ENCODE assay signal across 8 mouse cellular contexts in the genomic region with DNA sequence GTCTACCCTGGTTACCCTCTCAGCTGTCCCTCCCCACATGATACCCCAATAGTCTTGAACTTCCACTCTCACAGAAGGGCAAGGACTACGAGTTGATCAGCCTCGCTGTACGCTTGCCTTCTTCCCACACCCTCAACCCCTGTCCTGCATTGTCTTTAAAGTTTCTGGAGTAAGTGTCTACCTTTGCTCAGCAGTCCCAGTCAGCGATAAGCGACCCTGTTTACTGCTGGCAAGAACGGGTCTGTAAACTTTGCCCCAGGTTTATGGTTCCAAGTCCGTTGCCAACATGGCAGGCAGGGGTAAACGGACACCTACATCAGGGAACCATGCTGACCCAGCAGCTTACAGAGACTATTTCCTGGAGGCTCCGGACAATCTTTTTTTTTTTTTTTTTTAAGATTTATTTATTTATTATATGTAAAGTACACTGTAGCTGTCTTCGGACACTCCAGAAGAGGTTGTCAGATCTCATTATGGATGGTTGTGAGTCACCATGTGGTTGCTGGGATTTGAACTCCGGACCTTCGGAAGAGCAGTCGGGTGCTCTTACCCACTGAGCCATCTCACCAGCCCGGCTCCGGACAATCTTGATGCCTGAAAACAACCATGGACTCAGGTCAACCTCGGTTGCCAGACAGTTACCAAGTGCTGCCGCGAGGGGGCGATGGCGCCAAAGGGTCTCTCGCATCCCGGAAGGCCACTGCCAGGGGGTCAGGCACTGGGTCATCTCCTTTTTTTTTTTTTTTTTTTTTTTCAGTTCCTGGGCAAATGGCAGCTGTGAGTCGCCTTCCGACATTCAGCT. TPM values are rescaled to one million over a fixed set of nuclear protein-coding genes. Genes with fewer than 3 reads are reported as not detected.
DNase-seq lines count a peak whose midpoint lies in the region; ATAC-seq and TF ChIP-seq lines count a peak whose summit lies in the region.

No protein-coding gene starts in this region.

- H3K79me2 ChIP-seq in liver, adult 2 months (ENCODE audit: control insufficient read depth, insufficient read depth, low read length): no peaks in the 10 kb centered on the region
- no peaks in the 10 kb centered on the region for H3K79me2 ChIP-seq in myocyte (ENCODE audit: control insufficient read depth, insufficient read depth)

- peak; percentile 94 for TF ChIP-seq CTCF in liver, adult 2 months (IDR thresholded peaks at IDR 0.05; ENCODE audit: low read depth, low read length)

- peak overlapping the region; percentile 46; the same call in 1 of the 2 replicates for H3K9ac ChIP-seq in embryonic facial prominence, embryonic 14.5 days (ENCODE audit: low read depth, low read length)
- no peak overlapping the region for H3K9ac ChIP-seq in heart, embryonic 12.5 days
- no peak overlapping the region for H3K9ac ChIP-seq in kidney, embryonic 15.5 days
- no peak overlapping the region for H3K9ac ChIP-seq in liver, adult 2 months (ENCODE audit: low read depth, low read length)

- H3K4me2 ChIP-seq in embryonic facial prominence, embryonic 14.5 days (ENCODE audit: low read depth, low read length): peak overlapping the region; percentile 49
- peak overlapping the region; percentile 46 for H3K4me2 ChIP-seq in heart, embryonic 12.5 days
- H3K4me2 ChIP-seq in kidney, embryonic 15.5 days: peak overlapping the region; percentile 47
- peak overlapping the region; percentile 33 for H3K4me2 ChIP-seq in myocyte (ENCODE audit: low read depth)

- no peak overlapping the region for H3ac ChIP-seq in myocyte (ENCODE audit: control insufficient read depth, insufficient read length)

- no peaks in the 10 kb centered on the region for H3K27me3 ChIP-seq in embryonic facial prominence, embryonic 14.5 days (replicated peaks; ENCODE audit: control insufficient read depth, insufficient read depth, low read length)
- no peaks in the 10 kb centered on the region for H3K27me3 ChIP-seq in heart, embryonic 12.5 days (replicated peaks)
- H3K27me3 ChIP-seq in kidney, embryonic 15.5 days: no peaks in the 10 kb centered on the region
- no peaks in the 10 kb centered on the region for H3K27me3 ChIP-seq in liver, adult 2 months (ENCODE audit: control insufficient read depth, insufficient read depth, low read length)
- H3K27me3 ChIP-seq in myocyte (ENCODE audit: control insufficient read depth, insufficient read depth, insufficient read length): no peaks in the 10 kb centered on the region

- no peaks in the 10 kb centered on the region for H3K4me1 ChIP-seq in embryonic facial prominence, embryonic 14.5 days (ENCODE audit: control insufficient read depth, insufficient read depth, low read length)
- H3K4me1 ChIP-seq in heart, embryonic 12.5 days (replicated peaks): no peaks in the 10 kb centered on the region
- H3K4me1 ChIP-seq in kidney, embryonic 15.5 days: peaks cover 26% of the 10 kb centered on the region
- 0 out of 2 replicates have a peak, but pooled peaks cover 3% of the 10 kb centered on the region for H3K4me1 ChIP-seq in liver, adult 2 months (ENCODE audit: control insufficient read depth, insufficient read depth, low read length)

- no peak overlapping the region for H3K27ac ChIP-seq in embryonic facial prominence, embryonic 14.5 days (replicated peaks; ENCODE audit: low read depth, low read length)
- no peak overlapping the region for H3K27ac ChIP-seq in heart, embryonic 12.5 days (ENCODE audit: poor library complexity, severe bottlenecking)
- H3K27ac ChIP-seq in kidney, embryonic 15.5 days: peak overlapping the region; percentile 66
- peak overlapping the region; percentile 13 for H3K27ac ChIP-seq in liver, adult 2 months (replicated peaks; ENCODE audit: insufficient read depth, low read depth, low read length)

- no peaks in the 10 kb centered on the region for H3K36me3 ChIP-seq in embryonic facial prominence, embryonic 14.5 days (ENCODE audit: control insufficient read depth, insufficient read depth, low read length)
- no peaks in the 10 kb centered on the region for H3K36me3 ChIP-seq in heart, embryonic 12.5 days
- H3K36me3 ChIP-seq in kidney, embryonic 15.5 days: no peaks in the 10 kb centered on the region
- H3K36me3 ChIP-seq in liver, adult 2 months (ENCODE audit: control insufficient read depth, insufficient read depth, low read length): no peaks in the 10 kb centered on the region
- no peaks in the 10 kb centered on the region for H3K36me3 ChIP-seq in myocyte (ENCODE audit: control insufficient read depth, insufficient read depth)

- WGBS in embryonic facial prominence, embryonic 14.5 days: 14% methylated on average over 24 of the region's 24 CpGs
- WGBS in heart, embryonic 12.5 days: 16% methylated on average over 24 of the region's 24 CpGs
- 11% methylated on average over 24 of the region's 24 CpGs for WGBS in kidney, embryonic 15.5 days
- WGBS in liver, adult 2 months: 5% methylated on average over 24 of the region's 24 CpGs

- peak overlapping the region; percentile 20; the same call in 1 of the 2 replicates for H3K4me3 ChIP-seq in embryonic facial prominence, embryonic 14.5 days (ENCODE audit: low read depth, low read length)
- H3K4me3 ChIP-seq in heart, embryonic 12.5 days: no peak overlapping the region
- peak overlapping the region; percentile 19 for H3K4me3 ChIP-seq in kidney, embryonic 15.5 days (replicated peaks)
- H3K4me3 ChIP-seq in liver, adult 2 months (ENCODE audit: insufficient read depth, low read depth, low read length): no peak overlapping the region
- no peak overlapping the region for H3K4me3 ChIP-seq in myocyte

- H3K9me3 ChIP-seq in embryonic facial prominence, embryonic 14.5 days (ENCODE audit: control insufficient read depth, low read length): no peaks in the 10 kb centered on the region
- no peaks in the 10 kb centered on the region for H3K9me3 ChIP-seq in heart, embryonic 12.5 days (replicated peaks)
- H3K9me3 ChIP-seq in kidney, embryonic 15.5 days (replicated peaks): no peaks in the 10 kb centered on the region

- no peak for TF ChIP-seq POLR2A in liver, adult 2 months (IDR thresholded peaks at IDR 0.05; ENCODE audit: extremely low read depth, insufficient read depth, low read length)
- no peak for TF ChIP-seq POLR2A in myocyte (IDR thresholded peaks at IDR 0.05; ENCODE audit: insufficient read length, low read depth)

- 0 out of 2 replicates have a peak, but pooled peaks have one; percentile 53 for ATAC-seq in embryonic facial prominence, embryonic 14.5 days (ENCODE audit: low read depth)
- 0 out of 2 replicates have a peak, but pooled peaks have one; percentile 37 for ATAC-seq in heart, embryonic 12.5 days (ENCODE audit: insufficient number of reproducible peaks, low FRiP score)
- peak; percentile 63 for ATAC-seq in kidney, embryonic 15.5 days (replicated peaks; ENCODE audit: low FRiP score)

- peak; percentile 70 for DNase-seq in A20 (ENCODE audit: low read depth, low spot score)
- DNase-seq in adrenal gland, postnatal 4 days (ENCODE audit: low spot score in 2 of 2): peak; percentile 82 to 86
- peak; percentile 68 for DNase-seq in embryonic facial prominence, embryonic 14.5 days (ENCODE audit: low spot score)
- DNase-seq in liver, adult 2 months (ENCODE audit: extremely low read depth, low read depth, low spot score): peak; percentile 86
- peak; percentile 39 to 54 for DNase-seq in spleen, postnatal 36 days (ENCODE audit: low spot score in 2 of 2)

TF ChIP-seq in myocyte, 11 proteins besides CTCF, POLR2A, EP300 and RAD21:
- TF ChIP-seq E2F4 (IDR thresholded peaks at IDR 0.05; ENCODE audit: insufficient read depth) (no peak), MAX (IDR thresholded peaks at IDR 0.05; ENCODE audit: low read depth) (no peak), TCF12 (IDR thresholded peaks at IDR 0.05; ENCODE audit: insufficient read depth, poor library complexity, severe bottlenecking) (no peak), POLR2AphosphoS2 (IDR thresholded peaks at IDR 0.05; ENCODE audit: insufficient read length, low read depth) (no peak), SRF (IDR thresholded peaks at IDR 0.05; ENCODE audit: control insufficient read depth, insufficient read length, low read depth) (no peak), MYOG (IDR thresholded peaks at IDR 0.05; ENCODE audit: control insufficient read depth in 1 of 3, insufficient read depth in 1 of 3, insufficient read length in 2 of 3, low read depth in 2 of 3) (no peak), TCF3 (IDR thresholded peaks at IDR 0.05; ENCODE audit: insufficient read length, low read depth) (no peak), MYOD1 (IDR thresholded peaks at IDR 0.05; ENCODE audit: control insufficient read depth in 1 of 3, insufficient read length in 2 of 3, low read depth in 2 of 3) (no peak), CEBPB (IDR thresholded peaks at IDR 0.05; ENCODE audit: insufficient read depth, poor library complexity, severe bottlenecking) (no peak), USF1 (IDR thresholded peaks at IDR 0.05; ENCODE audit: low read depth) (no peak), REST (IDR thresholded peaks at IDR 0.05; ENCODE audit: insufficient read depth, insufficient read length) (no peak)

RNA-seq across cellular contexts. Expression of gene Fam160b1, which starts 43.4 kb away (rescaled TPM):
- 10 to 100 TPM; 28.6 to 30.0 TPM for total RNA-seq in adrenal gland, postnatal 4 days (2021)
- polyA plus RNA-seq in embryonic facial prominence, embryonic 14.5 days (2014; fragmentation: Nextera tagmentation; extraction: Ambion mirVana): 18.4 and 20.0 TPM in 2 replicates
- polyA plus RNA-seq in heart, embryonic 12.5 days (2016; fragmentation: Nextera tagmentation; extraction: Ambion mirVana): 15.4 TPM in 2 replicates
- 12.6 and 14.1 TPM in 2 replicates for polyA plus RNA-seq in kidney, embryonic 15.5 days (2015; fragmentation: Nextera tagmentation; extraction: Ambion mirVana)
- 18.4 and 21.7 TPM in 2 replicates for total RNA-seq in liver, adult 2 months (2014; rRNA removed)
- 10.6 and 10.9 TPM in 2 replicates for polyA plus RNA-seq in liver, adult 2 months (2012; rRNA removed)
- polyA plus RNA-seq in myocyte (2012; fragmentation: generic; extraction: Trizol): 7.1 TPM

RNA-seq across cellular contexts. Expression of gene Trub1, which starts 48.8 kb away (rescaled TPM):
- total RNA-seq in adrenal gland, postnatal 4 days (2021): 10 to 100 TPM; 26.1 to 27.5 TPM
- polyA plus RNA-seq in embryonic facial prominence, embryonic 14.5 days (2014; fragmentation: Nextera tagmentation; extraction: Ambion mirVana): 19.8 and 22.6 TPM in 2 replicates
- polyA plus RNA-seq in heart, embryonic 12.5 days (2016; fragmentation: Nextera tagmentation; extraction: Ambion mirVana): 11.2 and 12.4 TPM in 2 replicates
- polyA plus RNA-seq in kidney, embryonic 15.5 days (2015; fragmentation: Nextera tagmentation; extraction: Ambion mirVana): 28.2 and 30.6 TPM in 2 replicates
- 8.6 and 12.7 TPM in 2 replicates for total RNA-seq in liver, adult 2 months (2014; rRNA removed)
- 4.6 and 5.7 TPM in 2 replicates for polyA plus RNA-seq in liver, adult 2 months (2012; rRNA removed)
- polyA plus RNA-seq in myocyte (2012; fragmentation: generic; extraction: Trizol): 4.7 TPM

Comparison
In these comparisons a context has a peak if more than half of its experiments do, and no peak if none do; other contexts are left out.
1. H3K27ac ChIP-seq: peak in kidney, embryonic 15.5 days (single experiment) and liver, adult 2 months (single experiment); none in embryonic facial prominence, embryonic 14.5 days (single experiment) and heart, embryonic 12.5 days (single experiment).
2. H3K4me3 ChIP-seq: peak in embryonic facial prominence, embryonic 14.5 days (single experiment) and kidney, embryonic 15.5 days (single experiment); none in heart, embryonic 12.5 days (single experiment), liver, adult 2 months (single experiment) and myocyte (single experiment).
3. Peak in every context shown above with its lines, with median percentiles within 50 percentile points of each other: DNase-seq, ATAC-seq and H3K4me2 ChIP-seq.